Mouse (Mus musculus): ENCODE data around the gene Frmd4b. TPM values are rescaled to one million over a fixed set of nuclear protein-coding genes. Genes with fewer than 3 reads are reported as not detected.

Frmd4b gene
- polyA plus RNA-seq, 1 experiment from 2014 or later: 14.0 TPM

DNA sequence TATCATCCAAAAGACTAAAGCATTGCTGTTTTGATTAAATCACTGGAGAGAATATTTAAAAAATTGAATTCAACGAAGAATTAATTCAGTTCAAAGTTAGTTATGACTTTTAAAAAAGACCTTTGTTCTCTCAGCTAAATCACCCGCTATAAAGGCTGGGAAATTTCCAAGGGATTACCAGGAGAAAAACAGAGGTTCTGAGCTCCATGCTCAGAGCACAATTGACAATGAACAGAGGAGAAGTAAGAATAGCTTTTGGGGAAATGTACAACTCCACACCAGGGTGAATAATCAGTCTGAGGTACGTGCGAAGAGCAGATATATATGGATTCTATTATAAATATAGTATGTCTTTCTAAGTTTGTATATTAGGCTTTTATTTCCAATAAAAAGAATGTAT, 293.4 kb downstream of the Frmd4b start:
- ATAC-seq (replicated peaks; ENCODE audit: low FRiP score, low read depth): no peak
- Histone ChIP-seq H3K27me3 (ENCODE audit: insufficient read depth, low read length) (no peaks in the 10 kb centered on the region), H3K27ac (no peak overlapping the region), H3K4me3 (replicated peaks; ENCODE audit: low read depth, low read length) (no peak overlapping the region), H3K9me3 (replicated peaks; ENCODE audit: low read length) (no peaks in the 10 kb centered on the region), H3K9ac (ENCODE audit: low read depth, low read length) (no peak overlapping the region), H3K4me2 (ENCODE audit: low read length) (no peak overlapping the region), H3K4me1 (replicated peaks; ENCODE audit: insufficient read depth, low read length) (no peaks in the 10 kb centered on the region), H3K36me3 (ENCODE audit: insufficient read depth, low read length) (no peaks in the 10 kb centered on the region; the same call in 1 of the 2 replicates)
- 89% methylated on average over 4 of the region's 4 CpGs for WGBS
- no peak for DNase-seq (ENCODE audit: low spot score)
- TF ChIP-seq CTCF (IDR thresholded peaks at IDR 0.05; ENCODE audit: low read depth): no peak

DNA sequence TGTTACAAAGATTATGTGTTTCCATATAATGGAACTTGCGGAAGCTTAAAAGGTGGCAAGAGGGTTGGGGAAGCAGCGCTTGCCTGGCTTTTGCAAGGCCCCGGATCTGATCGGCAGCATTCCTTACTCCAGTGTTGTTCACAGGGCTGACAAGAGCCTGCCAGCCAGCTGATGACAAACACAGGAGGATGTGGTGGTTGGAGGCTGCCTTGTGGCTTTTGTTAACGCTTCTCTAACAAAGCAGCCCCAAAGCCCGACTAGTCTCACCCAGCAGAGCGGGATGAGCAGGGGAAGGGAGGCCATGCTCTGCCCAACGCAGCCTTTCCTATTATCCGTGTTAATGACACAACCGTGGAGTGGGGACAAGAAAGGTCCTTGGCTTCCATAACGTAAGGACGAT, 295.2 kb downstream of the Frmd4b start:
- no peak overlapping the region for H3K27ac ChIP-seq
- H3K4me3 ChIP-seq (replicated peaks; ENCODE audit: low read depth, low read length): no peak overlapping the region
- H3K36me3 ChIP-seq (ENCODE audit: insufficient read depth, low read length): no peaks in the 10 kb centered on the region; the same call in 1 of the 2 replicates
- H3K4me1 ChIP-seq (replicated peaks; ENCODE audit: insufficient read depth, low read length): no peaks in the 10 kb centered on the region
- no peaks in the 10 kb centered on the region for H3K9me3 ChIP-seq (replicated peaks; ENCODE audit: low read length)
- DNase-seq (ENCODE audit: low spot score): no peak
- no peak for ATAC-seq (replicated peaks; ENCODE audit: low FRiP score, low read depth)
- 85% methylated on average over 12 of the region's 12 CpGs for WGBS
- TF ChIP-seq CTCF (IDR thresholded peaks at IDR 0.05; ENCODE audit: low read depth): no peak
- no peak overlapping the region for H3K4me2 ChIP-seq (ENCODE audit: low read length)
- H3K27me3 ChIP-seq (ENCODE audit: insufficient read depth, low read length): no peaks in the 10 kb centered on the region
- H3K9ac ChIP-seq (ENCODE audit: low read depth, low read length): no peak overlapping the region

DNA sequence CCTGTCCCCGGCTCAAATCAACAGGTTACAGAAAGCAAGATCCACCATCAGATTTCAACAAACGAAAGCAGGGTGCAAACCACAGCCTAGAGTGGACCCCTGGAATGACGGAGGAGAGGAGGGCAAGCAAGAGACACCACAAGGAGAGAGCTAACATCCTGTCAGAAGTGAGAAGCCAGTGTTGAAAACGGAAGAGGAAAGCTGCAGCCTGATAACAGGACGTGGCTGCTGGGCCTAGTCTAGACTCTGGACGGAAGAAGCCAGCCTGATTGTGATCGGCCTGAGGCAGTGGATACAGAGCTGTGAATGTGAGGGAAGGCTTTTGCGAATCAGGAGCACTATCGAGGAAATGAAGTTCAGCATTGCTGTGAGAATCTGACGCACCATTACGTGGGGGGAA, 296.2 kb downstream of the Frmd4b start:
- Histone ChIP-seq H3K9ac (ENCODE audit: low read depth, low read length) (no peak overlapping the region), H3K4me3 (replicated peaks; ENCODE audit: low read depth, low read length) (no peak overlapping the region), H3K9me3 (replicated peaks; ENCODE audit: low read length) (no peaks in the 10 kb centered on the region), H3K36me3 (ENCODE audit: insufficient read depth, low read length) (no peaks in the 10 kb centered on the region; the same call in 1 of the 2 replicates), H3K4me1 (replicated peaks; ENCODE audit: insufficient read depth, low read length) (no peaks in the 10 kb centered on the region), H3K4me2 (ENCODE audit: low read length) (no peak overlapping the region), H3K27ac (0 out of 2 replicates have a peak overlapping the region, but pooled peaks have one; percentile 36), H3K27me3 (ENCODE audit: insufficient read depth, low read length) (no peaks in the 10 kb centered on the region)
- DNase-seq (ENCODE audit: low spot score): peak; percentile 16
- 63% methylated on average over 11 of the region's 11 CpGs for WGBS
- no peak for ATAC-seq (replicated peaks; ENCODE audit: low FRiP score, low read depth)
- TF ChIP-seq CTCF (IDR thresholded peaks at IDR 0.05; ENCODE audit: low read depth): no peak

DNA sequence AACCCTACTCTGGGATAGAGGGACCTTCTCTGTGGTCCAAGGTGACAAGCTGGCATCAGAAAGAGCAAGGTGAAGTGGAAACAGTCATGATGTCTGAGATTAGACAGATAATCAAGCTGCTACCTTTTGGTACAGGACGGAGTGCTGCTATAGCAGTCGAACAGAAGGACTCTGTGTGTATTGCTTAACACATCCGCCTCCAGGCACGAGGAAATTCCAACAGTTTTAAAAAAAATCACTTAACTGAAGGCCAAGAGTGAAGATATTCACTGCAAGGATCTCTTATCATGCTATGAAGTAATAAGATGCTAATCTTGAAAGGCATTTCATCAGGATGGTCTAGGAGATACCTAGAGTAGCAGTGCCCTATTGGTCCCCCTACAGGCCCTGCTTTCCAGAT, 298.3 kb downstream of the Frmd4b start:
- Histone ChIP-seq H3K4me1 (replicated peaks; ENCODE audit: insufficient read depth, low read length) (no peaks in the 10 kb centered on the region), H3K27me3 (ENCODE audit: insufficient read depth, low read length) (no peaks in the 10 kb centered on the region), H3K4me3 (replicated peaks; ENCODE audit: low read depth, low read length) (no peak overlapping the region), H3K4me2 (ENCODE audit: low read length) (no peak overlapping the region), H3K36me3 (ENCODE audit: insufficient read depth, low read length) (no peaks in the 10 kb centered on the region; the same call in 1 of the 2 replicates), H3K9ac (ENCODE audit: low read depth, low read length) (no peak overlapping the region), H3K9me3 (replicated peaks; ENCODE audit: low read length) (no peaks in the 10 kb centered on the region), H3K27ac (no peak overlapping the region)
- no peak for DNase-seq (ENCODE audit: low spot score)
- no peak for ATAC-seq (replicated peaks; ENCODE audit: low FRiP score, low read depth)
- no peak for TF ChIP-seq CTCF (IDR thresholded peaks at IDR 0.05; ENCODE audit: low read depth)
- 79% methylated on average over 4 of the region's 4 CpGs for WGBS

DNA sequence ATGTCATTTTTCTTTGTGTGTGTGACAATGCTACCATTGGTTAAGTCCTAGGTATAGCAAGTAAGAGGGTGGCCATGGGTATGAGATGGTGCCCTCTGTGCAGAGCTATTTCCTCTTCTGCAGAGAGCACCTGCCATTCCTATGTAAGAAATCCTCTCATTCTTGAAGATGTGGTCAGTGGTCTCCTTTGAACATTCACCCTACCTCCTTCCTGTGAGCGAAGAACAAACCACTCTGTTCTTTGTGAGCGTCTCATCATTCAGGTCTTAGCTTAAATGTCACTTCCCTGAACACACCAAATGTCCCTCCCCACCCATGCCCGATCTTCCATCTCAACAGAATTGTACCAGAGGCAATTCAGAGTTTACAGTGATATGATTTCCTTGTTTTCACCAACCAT, 299.4 kb downstream of the Frmd4b start:
- H3K4me3 ChIP-seq (replicated peaks; ENCODE audit: low read depth, low read length): no peak overlapping the region
- H3K9me3 ChIP-seq (replicated peaks; ENCODE audit: low read length): no peaks in the 10 kb centered on the region
- no peaks in the 10 kb centered on the region for H3K27me3 ChIP-seq (ENCODE audit: insufficient read depth, low read length)
- no peak for ATAC-seq (replicated peaks; ENCODE audit: low FRiP score, low read depth)
- H3K27ac ChIP-seq: no peak overlapping the region
- no peak overlapping the region for H3K4me2 ChIP-seq (ENCODE audit: low read length)
- H3K4me1 ChIP-seq (replicated peaks; ENCODE audit: insufficient read depth, low read length): no peaks in the 10 kb centered on the region
- no peak overlapping the region for H3K9ac ChIP-seq (ENCODE audit: low read depth, low read length)
- H3K36me3 ChIP-seq (ENCODE audit: insufficient read depth, low read length): no peaks in the 10 kb centered on the region; the same call in 1 of the 2 replicates
- WGBS: 91% methylated on average over 3 of the region's 3 CpGs
- DNase-seq (ENCODE audit: low spot score): no peak
- TF ChIP-seq CTCF (IDR thresholded peaks at IDR 0.05; ENCODE audit: low read depth): no peak

DNA sequence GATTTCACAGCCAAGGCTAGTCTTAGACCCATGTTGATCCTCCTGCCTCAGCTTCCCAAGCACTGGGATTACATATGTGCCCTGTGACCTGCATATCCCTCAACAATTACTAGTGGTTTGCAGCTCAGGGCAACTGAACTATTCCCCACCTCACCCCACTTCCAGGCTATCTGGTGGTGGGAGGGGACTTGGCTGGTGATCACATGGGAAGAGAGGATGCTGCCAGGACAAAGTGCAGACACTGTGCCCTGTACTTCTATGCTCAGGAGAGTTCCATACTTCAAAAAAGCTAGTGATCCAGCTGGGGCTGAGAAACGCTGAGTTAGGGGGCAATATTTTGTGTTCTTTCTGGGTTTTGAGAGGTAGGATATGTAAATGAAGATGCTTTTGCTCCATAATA, 300.6 kb downstream of the Frmd4b start:
- no peak overlapping the region for H3K4me2 ChIP-seq (ENCODE audit: low read length)
- no peaks in the 10 kb centered on the region for H3K27me3 ChIP-seq (ENCODE audit: insufficient read depth, low read length)
- TF ChIP-seq CTCF (IDR thresholded peaks at IDR 0.05; ENCODE audit: low read depth): no peak
- H3K36me3 ChIP-seq (ENCODE audit: insufficient read depth, low read length): no peaks in the 10 kb centered on the region
- no peak overlapping the region for H3K9ac ChIP-seq (ENCODE audit: low read depth, low read length)
- H3K4me1 ChIP-seq (replicated peaks; ENCODE audit: insufficient read depth, low read length): no peaks in the 10 kb centered on the region
- no peak overlapping the region for H3K27ac ChIP-seq
- no peak for ATAC-seq (replicated peaks; ENCODE audit: low FRiP score, low read depth)
- H3K9me3 ChIP-seq (replicated peaks; ENCODE audit: low read length): no peaks in the 10 kb centered on the region
- 90% methylated on average over 1 of the region's 1 CpGs for WGBS
- no peak for DNase-seq (ENCODE audit: low spot score)
- H3K4me3 ChIP-seq (replicated peaks; ENCODE audit: low read depth, low read length): no peak overlapping the region

DNA sequence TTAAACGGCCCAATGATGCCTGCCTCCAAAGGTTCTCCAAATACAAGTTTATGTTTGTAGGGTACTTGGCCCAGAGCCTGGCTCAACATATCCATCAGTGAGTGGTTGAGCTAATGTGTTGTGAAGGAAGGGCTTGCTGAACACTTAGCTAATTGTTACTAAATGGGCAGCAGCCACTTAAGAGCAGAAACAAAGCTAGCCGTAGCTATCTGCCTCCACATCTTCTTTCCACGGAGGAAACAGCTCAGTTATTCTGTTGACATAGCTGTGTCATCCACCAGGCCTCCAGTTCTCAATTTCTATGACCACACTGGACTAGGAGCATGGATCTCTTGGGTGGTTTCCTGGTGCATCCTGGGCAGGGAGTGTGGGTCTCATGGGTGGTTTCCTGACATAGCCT, 302.0 kb downstream of the Frmd4b start:
- Histone ChIP-seq H3K27me3 (ENCODE audit: insufficient read depth, low read length) (no peaks in the 10 kb centered on the region), H3K27ac (no peak overlapping the region), H3K4me1 (replicated peaks; ENCODE audit: insufficient read depth, low read length) (no peaks in the 10 kb centered on the region), H3K4me3 (replicated peaks; ENCODE audit: low read depth, low read length) (no peak overlapping the region), H3K36me3 (ENCODE audit: insufficient read depth, low read length) (no peaks in the 10 kb centered on the region), H3K9ac (ENCODE audit: low read depth, low read length) (no peak overlapping the region), H3K4me2 (ENCODE audit: low read length) (no peak overlapping the region), H3K9me3 (replicated peaks; ENCODE audit: low read length) (no peaks in the 10 kb centered on the region)
- WGBS: 51% methylated on average over 3 of the region's 3 CpGs
- ATAC-seq (replicated peaks; ENCODE audit: low FRiP score, low read depth): no peak
- TF ChIP-seq CTCF (IDR thresholded peaks at IDR 0.05; ENCODE audit: low read depth): no peak
- no peak for DNase-seq (ENCODE audit: low spot score)
